Mouse (Mus musculus) urinary bladder, adult 2 months (tissue): Measurements from ENCODE around the gene Hipk3. TPM values are rescaled to one million over a fixed set of nuclear protein-coding genes. Genes with fewer than 3 reads are reported as not detected.

Source experiments
- DNase-seq: peaks from one replicate; pipeline ENCODE4 v3.0.0; 2022; ENCODE audit warnings: low spot score
- polyA plus RNA-seq: library from polyadenylated mRNA; depleted of rRNA; stranded (reverse); fragments of >200 nt; gene quantifications from 2 replicates; pipeline ENCODE4 v1.2.3, GENCODE M21; 2012

Hipk3 gene
- polyA plus RNA-seq, 1 experiment = 33.0 TPM

- DNase-seq = no peak
Measured at GRCm38 (mm10) chr2:104471161-104471560, 23.1 kb downstream of the Hipk3 start.

GRCm38 (mm10) chr2:104470536-104470935 lies 23.7 kb downstream of the Hipk3 start:
- DNase-seq = no peak

GRCm38 (mm10) chr2:104468419-104468818 lies 25.8 kb downstream of the Hipk3 start:
- no peak for DNase-seq

- DNase-seq = no peak
Measured at GRCm38 (mm10) chr2:104466908-104467616, 27.2 kb downstream of the Hipk3 start.

GRCm38 (mm10) chr2:104465639-104466430 lies 28.4 kb downstream of the Hipk3 start:
- DNase-seq = no peak

GRCm38 (mm10) chr2:104460021-104460420 lies 34.2 kb downstream of the Hipk3 start:
- no peak for DNase-seq

GRCm38 (mm10) chr2:104458569-104459332 lies 35.5 kb downstream of the Hipk3 start:
- no peak for DNase-seq

GRCm38 (mm10) chr2:104457106-104457505 lies 37.1 kb downstream of the Hipk3 start:
- no peak for DNase-seq

- DNase-seq = no peak
Measured at GRCm38 (mm10) chr2:104450685-104451084, 43.6 kb downstream of the Hipk3 start.

GRCm38 (mm10) chr2:104449191-104449590 lies 45.1 kb downstream of the Hipk3 start:
- DNase-seq = no peak

- no peak for DNase-seq
Measured at GRCm38 (mm10) chr2:104448201-104448600, 46.0 kb downstream of the Hipk3 start.

GRCm38 (mm10) chr2:104446016-104446415 lies 48.2 kb downstream of the Hipk3 start:
- no peak for DNase-seq

GRCm38 (mm10) chr2:104444776-104445175 lies 49.5 kb downstream of the Hipk3 start:
- DNase-seq = peak; percentile 25

- DNase-seq = no peak
Measured at GRCm38 (mm10) chr2:104442341-104442740, 51.9 kb downstream of the Hipk3 start.

GRCm38 (mm10) chr2:104436226-104436625 lies 58.0 kb downstream of the Hipk3 start:
- DNase-seq = no peak

- DNase-seq = no peak
Measured at GRCm38 (mm10) chr2:104431067-104431466, 63.2 kb downstream of the Hipk3 start.

GRCm38 (mm10) chr2:104430566-104430965 lies 63.7 kb downstream of the Hipk3 start:
- no peak for DNase-seq

- no peak for DNase-seq
Measured at GRCm38 (mm10) chr2:104426112-104426511, 68.1 kb downstream of the Hipk3 start.

GRCm38 (mm10) chr2:104422230-104422629 lies 72.0 kb downstream of the Hipk3 start:
- no peak for DNase-seq

GRCm38 (mm10) chr2:104420805-104421204 lies 73.4 kb downstream of the Hipk3 start:
- no peak for DNase-seq

- DNase-seq = no peak
Measured at GRCm38 (mm10) chr2:104419999-104420398, 74.2 kb downstream of the Hipk3 start.

GRCm38 (mm10) chr2:104419411-104419810 lies 74.8 kb downstream of the Hipk3 start:
- no peak for DNase-seq
